Mouse (Mus musculus): Measurements from ENCODE around the gene Med20. TPM values are rescaled to one million over a fixed set of nuclear protein-coding genes. Genes with fewer than 3 reads are reported as not detected.
"Not testable (repeated sequence)": the region's sequence is repeated elsewhere in the genome, so short reads cannot be mapped to it uniquely, and the experiment has no call there.

Med20 gene
- polyA plus RNA-seq, 1 experiment from 2014 or later, result 30.3 TPM

- H3K9ac ChIP-seq (ENCODE audit: low read depth, low read length), result no peak overlapping the region
- no peak overlapping the region for H3K27ac ChIP-seq (ENCODE audit: low read depth, low read length)
- H3K27me3 ChIP-seq (ENCODE audit: control insufficient read depth, insufficient read depth, low read length), result no peaks in the 10 kb centered on the region
- H3K9me3 ChIP-seq (replicated peaks; ENCODE audit: control insufficient read depth, low read length), result no peaks in the 10 kb centered on the region
- ATAC-seq (replicated peaks; ENCODE audit: insufficient number of reproducible peaks, low FRiP score, low TSS enrichment), result no peak
- no peaks in the 10 kb centered on the region for H3K4me1 ChIP-seq (ENCODE audit: control insufficient read depth, insufficient read depth, low read length)
- 81% methylated on average over 2 of the region's 2 CpGs for WGBS (ENCODE audit: insufficient replicate concordance)
- no peak overlapping the region for H3K4me2 ChIP-seq
- no peaks in the 10 kb centered on the region for H3K36me3 ChIP-seq (ENCODE audit: control insufficient read depth, insufficient read depth, low read length)
- no peak overlapping the region for H3K4me3 ChIP-seq (ENCODE audit: low read depth, low read length)
These were observed 31.6 kb downstream of the Med20 start for GRCm38 (mm10) chr17:47642992-47643391.

- Histone ChIP-seq H3K9me3 (replicated peaks; ENCODE audit: control insufficient read depth, low read length) (no peaks in the 10 kb centered on the region), H3K4me3 (ENCODE audit: low read depth, low read length) (no peak overlapping the region), H3K36me3 (ENCODE audit: control insufficient read depth, insufficient read depth, low read length) (no peaks in the 10 kb centered on the region), H3K9ac (ENCODE audit: low read depth, low read length) (no peak overlapping the region), H3K4me2 (no peak overlapping the region), H3K4me1 (ENCODE audit: control insufficient read depth, insufficient read depth, low read length) (no peaks in the 10 kb centered on the region), H3K27me3 (ENCODE audit: control insufficient read depth, insufficient read depth, low read length) (no peaks in the 10 kb centered on the region), H3K27ac (ENCODE audit: low read depth, low read length) (no peak overlapping the region)
- 83% methylated on average over 1 of the region's 1 CpGs for WGBS (ENCODE audit: insufficient replicate concordance)
- no peak for ATAC-seq (replicated peaks; ENCODE audit: insufficient number of reproducible peaks, low FRiP score, low TSS enrichment)
These were observed 35.3 kb downstream of the Med20 start for GRCm38 (mm10) chr17:47646683-47647082.

DNA sequence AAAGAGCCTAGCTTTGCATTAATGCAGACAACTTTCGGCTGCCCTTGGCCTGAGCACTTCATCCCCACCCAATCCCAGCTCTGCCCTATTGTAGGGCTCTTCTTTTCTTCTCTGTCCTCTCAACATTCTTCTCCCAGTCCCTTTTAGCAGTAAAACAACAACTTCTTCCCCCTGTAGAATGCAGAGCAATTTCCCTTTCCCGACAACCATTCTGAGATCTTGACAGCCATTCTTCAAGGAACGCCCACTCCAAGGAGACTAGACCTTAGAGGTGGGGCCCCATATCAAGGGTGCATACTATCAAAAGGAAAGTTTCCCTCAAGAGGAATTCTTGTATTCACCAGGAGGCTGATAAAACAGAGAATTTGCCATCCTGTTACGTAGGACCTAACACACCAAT, 37.6 kb downstream of the Med20 start:
- H3K9me3 ChIP-seq (replicated peaks; ENCODE audit: control insufficient read depth, low read length), result no peaks in the 10 kb centered on the region
- H3K4me3 ChIP-seq (ENCODE audit: low read depth, low read length), result no peak overlapping the region
- H3K36me3 ChIP-seq (ENCODE audit: control insufficient read depth, insufficient read depth, low read length), result no peaks in the 10 kb centered on the region
- no peaks in the 10 kb centered on the region for H3K27me3 ChIP-seq (ENCODE audit: control insufficient read depth, insufficient read depth, low read length)
- no peak overlapping the region for H3K9ac ChIP-seq (ENCODE audit: low read depth, low read length)
- 58% methylated on average over 4 of the region's 4 CpGs for WGBS (ENCODE audit: insufficient replicate concordance)
- no peaks in the 10 kb centered on the region for H3K4me1 ChIP-seq (ENCODE audit: control insufficient read depth, insufficient read depth, low read length)
- no peak overlapping the region for H3K27ac ChIP-seq (ENCODE audit: low read depth, low read length)
- ATAC-seq (replicated peaks; ENCODE audit: insufficient number of reproducible peaks, low FRiP score, low TSS enrichment), result no peak
- H3K4me2 ChIP-seq, result no peak overlapping the region

- ATAC-seq (replicated peaks; ENCODE audit: insufficient number of reproducible peaks, low FRiP score, low TSS enrichment), result no peak
- Histone ChIP-seq H3K9me3 (replicated peaks; ENCODE audit: control insufficient read depth, low read length) (no peaks in the 10 kb centered on the region), H3K27ac (ENCODE audit: low read depth, low read length) (no peak overlapping the region), H3K36me3 (ENCODE audit: control insufficient read depth, insufficient read depth, low read length) (no peaks in the 10 kb centered on the region), H3K4me1 (ENCODE audit: control insufficient read depth, insufficient read depth, low read length) (no peaks in the 10 kb centered on the region), H3K4me2 (no peak overlapping the region), H3K9ac (ENCODE audit: low read depth, low read length) (no peak overlapping the region), H3K4me3 (ENCODE audit: low read depth, low read length) (no peak overlapping the region), H3K27me3 (ENCODE audit: control insufficient read depth, insufficient read depth, low read length) (no peaks in the 10 kb centered on the region)
- WGBS (ENCODE audit: insufficient replicate concordance), result 81% methylated on average over 2 of the region's 2 CpGs
These were observed 40.6 kb downstream of the Med20 start for GRCm38 (mm10) chr17:47651953-47652352.

DNA sequence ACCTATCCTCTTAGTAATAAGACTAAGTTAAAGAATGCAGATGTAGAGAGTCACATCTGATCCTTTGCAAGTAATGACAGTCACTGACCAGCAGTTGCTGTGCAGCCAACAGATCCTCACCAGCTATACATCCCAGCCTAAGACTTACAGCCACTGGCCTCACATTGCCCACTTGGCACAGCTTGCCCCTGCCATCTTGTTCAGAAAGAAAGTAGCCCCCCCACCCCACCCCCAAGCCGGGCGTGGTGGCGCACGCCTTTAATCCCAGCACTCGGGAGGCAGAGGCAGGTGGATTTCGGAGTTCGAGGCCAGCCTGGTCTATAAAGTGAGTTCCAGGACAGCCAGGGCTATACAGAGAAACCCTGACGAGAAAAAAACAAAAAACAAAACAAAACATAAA, 43.0 kb downstream of the Med20 start:
- 92% methylated on average over 8 of the region's 8 CpGs for WGBS (ENCODE audit: insufficient replicate concordance)
- not testable (repeated sequence) for ATAC-seq (replicated peaks; ENCODE audit: insufficient number of reproducible peaks, low FRiP score, low TSS enrichment)

DNA sequence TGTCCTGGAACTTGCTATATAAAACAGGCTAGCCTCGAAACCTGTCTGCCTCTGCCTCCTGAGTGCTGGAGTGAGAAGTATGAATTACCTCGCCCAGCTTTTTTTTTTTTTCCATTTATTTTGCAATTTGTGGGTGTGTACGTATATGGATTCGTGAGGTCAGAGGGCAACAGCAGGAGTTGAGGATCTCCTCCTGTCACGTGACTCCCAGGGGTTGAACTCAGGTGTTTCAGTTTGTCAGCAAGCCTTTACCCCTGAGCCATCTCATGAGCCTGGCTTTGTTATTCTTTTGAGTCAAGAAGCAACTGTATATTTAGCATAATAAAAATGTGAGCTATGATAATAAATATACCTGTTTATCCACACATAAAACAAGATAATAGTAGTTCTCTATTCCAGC, 44.3 kb downstream of the Med20 start:
- H3K36me3 ChIP-seq (ENCODE audit: control insufficient read depth, insufficient read depth, low read length), result no peaks in the 10 kb centered on the region
- 81% methylated on average over 5 of the region's 5 CpGs for WGBS (ENCODE audit: insufficient replicate concordance)
- H3K4me2 ChIP-seq, result no peak overlapping the region
- no peaks in the 10 kb centered on the region for H3K4me1 ChIP-seq (ENCODE audit: control insufficient read depth, insufficient read depth, low read length)
- no peak overlapping the region for H3K27ac ChIP-seq (ENCODE audit: low read depth, low read length)
- H3K4me3 ChIP-seq (ENCODE audit: low read depth, low read length), result no peak overlapping the region
- H3K9me3 ChIP-seq (replicated peaks; ENCODE audit: control insufficient read depth, low read length), result no peaks in the 10 kb centered on the region
- H3K27me3 ChIP-seq (ENCODE audit: control insufficient read depth, insufficient read depth, low read length), result no peaks in the 10 kb centered on the region
- no peak overlapping the region for H3K9ac ChIP-seq (ENCODE audit: low read depth, low read length)
- ATAC-seq (replicated peaks; ENCODE audit: insufficient number of reproducible peaks, low FRiP score, low TSS enrichment), result no peak

More for the DNA sequence above, 43.0 kb downstream of the Med20 start:
- not testable (repeated sequence) for H3K4me1 ChIP-seq (ENCODE audit: control insufficient read depth, insufficient read depth, low read length); H3K9me3 ChIP-seq (replicated peaks; ENCODE audit: control insufficient read depth, low read length); H3K9ac ChIP-seq (ENCODE audit: low read depth, low read length); H3K36me3 ChIP-seq (ENCODE audit: control insufficient read depth, insufficient read depth, low read length); H3K4me2 ChIP-seq; H3K27ac ChIP-seq (ENCODE audit: low read depth, low read length); H3K27me3 ChIP-seq (ENCODE audit: control insufficient read depth, insufficient read depth, low read length); H3K4me3 ChIP-seq (ENCODE audit: low read depth, low read length)

DNA sequence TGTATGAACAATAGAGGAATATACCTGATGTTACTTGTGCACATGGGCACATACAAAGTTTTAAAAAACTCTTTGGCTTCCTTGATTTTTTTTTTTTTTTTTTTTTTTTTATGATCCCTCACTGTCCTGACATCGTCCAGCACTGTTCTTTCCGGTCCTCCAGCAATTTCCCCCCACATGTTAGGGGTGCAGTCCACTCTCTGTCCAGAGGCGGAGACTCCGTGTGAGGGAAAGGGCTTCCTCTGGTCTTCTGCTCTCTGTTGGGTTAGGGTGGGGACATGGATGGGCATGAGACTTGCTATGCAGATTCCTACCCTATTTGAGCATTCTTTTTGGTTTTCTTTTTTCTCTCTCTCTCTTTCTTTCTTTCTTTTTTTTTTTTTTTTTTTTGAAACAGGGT, 46.5 kb downstream of the Med20 start:
- WGBS (ENCODE audit: insufficient replicate concordance), result 83% methylated on average over 4 of the region's 4 CpGs
- Histone ChIP-seq H3K27me3 (ENCODE audit: control insufficient read depth, insufficient read depth, low read length) (no peaks in the 10 kb centered on the region), H3K36me3 (ENCODE audit: control insufficient read depth, insufficient read depth, low read length) (no peaks in the 10 kb centered on the region), H3K9me3 (replicated peaks; ENCODE audit: control insufficient read depth, low read length) (no peaks in the 10 kb centered on the region), H3K4me2 (no peak overlapping the region), H3K4me3 (ENCODE audit: low read depth, low read length) (no peak overlapping the region), H3K27ac (ENCODE audit: low read depth, low read length) (no peak overlapping the region), H3K4me1 (ENCODE audit: control insufficient read depth, insufficient read depth, low read length) (no peaks in the 10 kb centered on the region), H3K9ac (ENCODE audit: low read depth, low read length) (no peak overlapping the region)
- no peak for ATAC-seq (replicated peaks; ENCODE audit: insufficient number of reproducible peaks, low FRiP score, low TSS enrichment)

DNA sequence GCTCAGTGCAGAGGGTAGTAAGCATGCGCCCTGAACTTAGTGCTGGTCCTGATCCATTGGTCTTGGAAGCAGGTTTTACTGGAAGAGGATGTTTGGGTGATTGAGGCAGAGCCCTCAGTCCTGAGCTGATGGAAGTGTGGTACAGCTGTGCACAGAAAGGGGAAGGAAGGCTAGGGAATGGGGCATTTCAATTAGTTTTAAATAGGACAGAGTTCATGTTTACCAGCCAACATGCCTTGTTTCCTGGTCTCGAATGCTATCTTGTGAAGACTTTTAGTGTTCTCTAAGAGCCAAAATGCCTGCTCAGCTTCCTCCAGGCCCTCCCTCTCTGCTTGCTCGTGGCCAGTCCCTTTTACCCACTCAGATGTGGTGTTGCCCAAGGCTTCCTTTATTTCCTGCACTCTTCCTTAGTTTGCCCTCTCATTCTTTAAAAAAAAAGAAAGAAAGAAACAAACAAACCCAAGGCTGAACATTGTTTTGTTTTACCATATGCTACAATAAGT, 47.4 kb downstream of the Med20 start:
- no peak overlapping the region for H3K27ac ChIP-seq (ENCODE audit: low read depth, low read length)
- H3K9me3 ChIP-seq (replicated peaks; ENCODE audit: control insufficient read depth, low read length), result no peaks in the 10 kb centered on the region

DNA sequence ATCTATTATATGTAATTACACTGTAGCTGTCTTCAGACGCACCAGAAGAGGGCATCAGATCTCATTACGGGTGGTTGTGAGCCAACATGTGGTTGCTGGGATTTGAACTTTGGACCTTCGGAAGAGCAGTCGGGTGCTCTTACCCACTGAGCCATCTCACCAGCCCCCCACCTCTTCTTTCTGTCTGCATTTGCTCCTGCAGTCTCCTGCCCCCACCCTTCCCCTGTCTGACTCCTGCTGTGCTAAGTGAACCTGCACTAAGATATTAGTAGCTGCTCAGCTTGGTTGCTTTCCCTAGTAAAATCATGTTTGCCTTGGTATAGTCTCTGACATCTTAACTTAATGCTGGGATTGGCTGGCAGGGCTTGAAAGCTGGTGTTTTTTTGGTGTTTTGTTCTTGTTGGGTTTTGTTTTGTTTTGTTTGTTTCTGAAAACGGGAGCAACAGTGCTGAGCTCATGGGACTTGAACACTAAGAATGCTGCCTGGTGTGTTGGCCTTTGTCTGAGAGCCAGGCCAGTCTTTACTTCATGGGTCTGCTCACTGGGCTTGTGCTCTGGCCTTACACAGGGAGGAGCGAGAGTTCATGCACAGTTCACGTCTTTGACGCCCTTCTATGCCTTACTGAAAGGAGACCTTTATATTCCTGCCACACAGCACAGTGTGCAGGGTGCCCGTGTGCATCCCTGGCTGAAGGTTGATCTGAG, 51.8 kb downstream of the Med20 start:
- Histone ChIP-seq H3K4me3 (ENCODE audit: low read depth, low read length) (no peak overlapping the region), H3K4me2 (no peak overlapping the region), H3K36me3 (ENCODE audit: control insufficient read depth, insufficient read depth, low read length) (no peaks in the 10 kb centered on the region; the same call in 1 of the 2 replicates), H3K9me3 (replicated peaks; ENCODE audit: control insufficient read depth, low read length) (no peaks in the 10 kb centered on the region), H3K4me1 (ENCODE audit: control insufficient read depth, insufficient read depth, low read length) (no peaks in the 10 kb centered on the region), H3K27me3 (ENCODE audit: control insufficient read depth, insufficient read depth, low read length) (no peaks in the 10 kb centered on the region), H3K9ac (ENCODE audit: low read depth, low read length) (no peak overlapping the region), H3K27ac (ENCODE audit: low read depth, low read length) (no peak overlapping the region)
- WGBS (ENCODE audit: insufficient replicate concordance), result 68% methylated on average over 9 of the region's 9 CpGs
- ATAC-seq (replicated peaks; ENCODE audit: insufficient number of reproducible peaks, low FRiP score, low TSS enrichment), result no peak

More for the DNA sequence above, 47.4 kb downstream of the Med20 start:
- Histone ChIP-seq H3K4me1 (ENCODE audit: control insufficient read depth, insufficient read depth, low read length) (no peaks in the 10 kb centered on the region), H3K4me3 (ENCODE audit: low read depth, low read length) (no peak overlapping the region), H3K9ac (ENCODE audit: low read depth, low read length) (no peak overlapping the region), H3K36me3 (ENCODE audit: control insufficient read depth, insufficient read depth, low read length) (no peaks in the 10 kb centered on the region), H3K4me2 (no peak overlapping the region), H3K27me3 (ENCODE audit: control insufficient read depth, insufficient read depth, low read length) (no peaks in the 10 kb centered on the region)
- ATAC-seq (replicated peaks; ENCODE audit: insufficient number of reproducible peaks, low FRiP score, low TSS enrichment), result no peak
- 78% methylated on average over 3 of the region's 3 CpGs for WGBS (ENCODE audit: insufficient replicate concordance)

All from heart, embryonic 11.5 days (tissue).